Mouse (Mus musculus) c-Kit-positive CD71-negative TER-119-negative erythroid progenitor cells, embryonic 14.5 days (primary cell): ENCODE data around the gene Sytl1.

Source experiments
- DNase-seq: peaks from one replicate; pipeline ENCODE4 v3.0.0-alpha.2; 2013; ENCODE audit warnings: low read depth

Gene Sytl1

DNA sequence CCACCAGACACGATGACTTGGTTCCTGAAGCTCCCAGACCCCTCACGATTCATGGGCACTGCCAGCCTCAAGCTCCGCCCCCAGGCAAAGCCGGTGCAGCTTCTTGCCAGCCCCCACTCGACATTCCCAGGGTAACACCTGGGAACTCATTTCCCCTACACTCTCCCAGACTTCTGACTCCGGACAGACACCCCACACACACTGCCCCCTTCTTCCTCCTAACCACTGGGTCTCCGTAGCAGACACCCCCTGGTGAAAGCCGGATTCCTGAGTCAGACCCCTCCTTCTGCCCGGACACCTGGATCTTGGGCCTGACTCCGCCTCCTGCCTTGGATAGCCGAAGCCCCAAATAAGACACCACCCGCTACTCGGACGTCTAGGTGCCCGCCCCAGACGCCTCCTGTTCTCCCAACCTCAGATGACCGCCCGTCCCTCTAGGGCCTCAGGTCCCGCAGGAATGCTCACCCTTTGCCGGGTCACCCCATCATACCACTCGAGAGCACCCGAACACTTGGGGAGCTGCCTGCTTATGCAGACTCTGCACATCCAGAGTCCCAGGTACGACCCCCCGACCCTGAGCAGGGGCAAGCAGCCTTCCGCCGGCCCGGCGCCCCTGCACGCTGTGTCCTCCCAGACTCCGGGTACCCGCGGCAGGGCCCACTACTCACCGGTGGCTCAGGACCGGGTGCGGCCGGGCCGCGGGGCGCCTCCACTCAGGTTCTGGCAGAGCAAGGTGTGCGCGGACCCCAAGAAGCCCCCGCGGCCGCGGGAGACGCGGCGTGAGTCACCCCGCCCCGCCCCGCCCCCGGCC lies 51.0 kb downstream of the Sytl1 start, which contains the start of the genes Cd164l2 and Gpr3:
Gene Cd164l2 (plus strand): TSS at position 381 of the 811 bp plus-strand sequence.
Gene Gpr3 (minus strand): TSS at position 786 of the 811 bp plus-strand sequence.
- no peak for DNase-seq

DNA sequence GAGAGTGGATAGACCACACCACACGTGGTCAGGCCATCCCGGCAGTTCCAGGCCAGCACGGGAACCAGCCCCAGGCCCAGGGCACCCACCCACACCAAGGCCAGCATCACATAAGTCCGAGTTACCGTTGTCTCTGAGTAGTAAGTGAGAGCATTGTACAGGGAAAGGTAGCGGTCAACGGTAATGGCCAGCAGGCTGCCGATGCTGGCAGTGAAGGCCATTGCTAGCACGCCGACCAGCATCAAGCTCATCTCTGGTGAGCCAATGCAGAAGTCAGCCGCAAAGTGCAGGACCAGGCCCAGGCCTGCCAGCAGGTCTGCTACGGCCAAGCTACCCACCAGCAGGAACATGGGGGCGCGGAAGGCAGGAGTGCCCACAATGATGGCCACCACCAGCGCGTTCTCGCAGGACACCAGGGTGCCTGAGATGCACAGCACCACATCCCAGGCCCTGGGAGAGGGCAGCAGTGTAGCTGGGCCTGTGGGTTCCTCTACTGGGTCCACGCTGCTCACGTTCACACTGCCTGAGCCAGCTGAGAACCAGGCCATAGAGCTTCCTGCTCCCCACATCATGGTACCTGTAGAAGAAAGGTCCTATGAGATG lies 52.0 kb downstream of the Sytl1 start:
- DNase-seq, result no peak

DNA sequence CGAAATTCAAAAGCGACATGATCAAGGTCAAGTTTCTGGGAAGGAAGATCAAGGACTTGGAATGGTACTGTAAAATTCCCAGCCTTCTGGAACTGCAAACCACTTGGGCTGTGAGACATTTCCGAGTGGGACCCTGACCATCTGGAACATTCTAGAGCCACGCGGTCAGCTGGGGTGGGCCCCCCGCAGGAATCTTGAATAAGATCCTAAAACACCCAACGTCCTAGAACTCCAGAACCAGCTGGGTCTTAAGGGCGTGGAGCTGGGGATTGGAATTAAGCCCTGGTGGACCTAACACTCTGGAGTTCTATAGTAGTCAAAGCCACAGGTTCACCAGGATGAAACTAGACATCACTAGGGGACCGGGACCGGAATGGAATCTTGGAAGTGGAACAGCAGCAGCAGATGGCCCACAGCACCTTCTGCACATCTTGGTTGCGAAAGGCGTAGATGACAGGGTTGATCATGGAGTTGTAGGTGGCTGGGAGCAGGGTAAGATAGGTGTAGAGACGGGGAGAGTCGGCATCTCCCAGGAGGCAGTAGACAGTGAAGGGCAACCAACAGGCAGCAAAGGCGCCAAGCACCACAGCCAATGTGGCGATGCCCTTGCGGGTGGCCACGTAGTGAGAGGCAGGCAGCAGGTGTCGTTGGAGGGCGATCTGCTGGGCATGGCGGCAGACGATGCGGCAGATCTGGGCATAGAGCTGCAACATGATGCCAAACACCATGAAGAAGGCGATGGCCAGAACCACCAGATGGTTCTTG lies 52.7 kb downstream of the Sytl1 start:
- no peak for DNase-seq

DNA sequence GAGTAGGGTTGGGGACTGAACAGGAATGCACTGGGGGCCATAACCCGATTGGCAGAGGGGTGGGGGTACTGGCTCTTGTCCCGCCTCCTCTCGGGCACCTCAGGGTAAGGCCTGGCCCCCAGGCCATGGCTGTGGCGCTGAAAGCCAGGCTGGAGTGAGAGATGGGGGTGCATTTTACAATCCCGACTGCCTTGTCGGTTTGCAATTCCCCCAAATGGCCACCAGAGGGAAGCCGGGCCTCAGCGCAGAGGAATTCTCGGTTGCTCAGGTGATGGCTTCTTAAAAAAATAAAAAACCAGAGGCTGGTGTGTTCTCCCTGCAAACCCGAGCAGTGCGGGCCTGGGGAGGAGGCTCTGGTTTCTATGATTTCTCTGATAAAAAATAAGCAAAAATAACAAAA lies 53.5 kb downstream of the Sytl1 start:
- DNase-seq, result no peak

DNA sequence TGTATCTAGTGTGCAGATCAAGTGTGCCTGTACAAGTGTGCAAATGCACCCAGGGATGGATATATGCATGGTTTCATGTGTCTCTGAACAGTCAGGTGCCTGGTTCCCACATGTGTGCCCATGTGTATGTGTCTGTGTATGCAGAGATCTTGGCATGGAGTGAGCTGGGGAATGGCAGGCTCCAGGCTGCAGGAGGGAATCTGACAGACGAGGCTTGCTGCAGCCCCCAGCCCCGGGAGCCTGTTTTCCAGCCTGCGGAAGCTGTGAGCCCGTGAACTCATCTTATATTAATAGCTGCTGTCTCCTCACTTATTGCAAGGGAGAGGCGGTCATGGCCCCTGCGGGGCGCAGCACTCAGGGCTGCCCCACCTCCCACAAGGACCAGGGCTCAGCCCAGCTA lies 58.5 kb downstream of the Sytl1 start:
- DNase-seq, result no peak

DNA sequence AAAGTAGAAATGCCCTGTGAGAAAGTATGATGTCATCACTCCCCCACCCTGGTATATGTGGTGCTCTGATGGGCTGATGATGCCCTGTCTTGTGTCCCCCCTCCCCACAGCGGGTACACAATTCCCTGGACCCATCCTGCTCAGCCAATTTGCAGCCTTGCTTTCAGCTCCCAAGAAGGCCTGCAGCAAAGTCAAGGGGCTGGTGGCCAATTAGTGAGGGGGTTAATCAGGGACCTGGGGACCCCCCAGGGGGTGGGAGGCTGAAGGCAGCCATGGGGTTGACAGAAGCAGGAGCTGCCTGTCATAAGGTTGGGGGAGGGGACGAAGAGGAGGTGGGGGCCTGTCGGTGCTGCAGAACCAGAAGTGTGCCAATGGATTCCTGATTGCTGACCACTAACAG lies 59.3 kb downstream of the Sytl1 start:
- DNase-seq, result no peak
